Mouse (Mus musculus) heart, postnatal 14 days (tissue): ENCODE measurements around the gene Cd63. TPM values are rescaled to one million over a fixed set of nuclear protein-coding genes. Genes with fewer than 3 reads are reported as not detected.

ENCODE experiments used
- DNase-seq, 2 experiments: peaks; one replicate each; pipeline ENCODE4 v3.0.0; 2021 to 2022
- intact Hi-C: fragments of 180-260 bp; cut with DNase I; formaldehyde crosslinking; loops from one replicate; pipeline ENCODE4 v1.15.1; 2025
- total RNA-seq, 2 experiments: library from RNA; stranded (reverse); gene quantifications; 2 replicates each; pipeline ENCODE4 v1.2.3; 2021

Gene Cd63
- total RNA-seq, 2 experiments from 2014 or later: 127 to 131 TPM

GRCm38 (mm10) chr10:128960590-128961584, 60.1 kb downstream of the Cd63 start, which contains the start of gene Mettl7b:
Gene Mettl7b (minus strand): TSS chr10:128960988.
- intact Hi-C loops: no loop called here
- no peak for DNase-seq

Other genes starting within 250 kb of the Cd63 start
- gene Suox, start 226.9 kb upstream of the Cd63 start, total RNA-seq: 10 to 100 TPM; 17.3 to 17.4 TPM
- gene Rab5b, start 204.7 kb upstream of the Cd63 start, total RNA-seq: 10 to 100 TPM; 66.5 to 71.8 TPM
- gene Pmel, start 196.8 kb upstream of the Cd63 start, total RNA-seq: under 1 TPM; 0.66 to 0.93 TPM
- 10 to 100 TPM; 18.9 to 19.9 TPM for gene Cdk2, start 196.0 kb upstream of the Cd63 start, total RNA-seq
- 10 to 100 TPM; 12.4 to 15.7 TPM for gene Dgka, start 156.1 kb upstream of the Cd63 start, total RNA-seq
- 1 to 10 TPM; 8.5 to 9.0 TPM for gene Pym1, start 153.1 kb upstream of the Cd63 start, total RNA-seq
- 1 to 10 TPM; 4.5 to 5.8 TPM for gene Mmp19, start 110.1 kb upstream of the Cd63 start, total RNA-seq
- gene Dnajc14, start 96.9 kb upstream of the Cd63 start, total RNA-seq: 10 to 100 TPM; 37.9 to 38.7 TPM
- gene Tmem198b, start 96.6 kb upstream of the Cd63 start, total RNA-seq: 10 to 100 TPM in 1 of 2 experiments, 1 to 10 TPM in 1; 8.6 to 11.1 TPM
- gene Sarnp, start 83.7 kb upstream of the Cd63 start, total RNA-seq: 10 to 100 TPM; 40.9 to 44.9 TPM
- gene Ormdl2, start 79.3 kb upstream of the Cd63 start, total RNA-seq: 10 to 100 TPM in 1 of 2 experiments, 1 to 10 TPM in 1; 6.5 to 10.2 TPM
- 1 to 10 TPM; 2.8 TPM for gene Gdf11, start 9.3 kb upstream of the Cd63 start, total RNA-seq
- 1 to 10 TPM; 8.6 to 9.5 TPM for gene Rdh5, start 21.9 kb downstream of the Cd63 start, total RNA-seq
- gene Bloc1s1, start 23.0 kb downstream of the Cd63 start, total RNA-seq: 100 to 1,000 TPM; 177 to 183 TPM
- gene Itga7, start 32.8 kb downstream of the Cd63 start, total RNA-seq: 100 to 1,000 TPM; 163 to 167 TPM
- not detected for gene Mettl7b, start 60.0 kb downstream of the Cd63 start, total RNA-seq
- gene Olfr9, start 88.4 kb downstream of the Cd63 start, total RNA-seq: not detected
- gene Olfr763, start 109.8 kb downstream of the Cd63 start, total RNA-seq: not detected
- not detected for gene Olfr764-ps1, start 138.9 kb downstream of the Cd63 start, total RNA-seq
- not detected for gene Olfr765, start 149.0 kb downstream of the Cd63 start, total RNA-seq
- not detected for gene Olfr766-ps1, start 168.0 kb downstream of the Cd63 start, total RNA-seq
- not detected for gene Olfr767, start 181.9 kb downstream of the Cd63 start, total RNA-seq
- not detected for gene Olfr768, start 198.4 kb downstream of the Cd63 start, total RNA-seq
- gene Olfr769, start 216.9 kb downstream of the Cd63 start, total RNA-seq: not detected
- gene Olfr770, start 238.0 kb downstream of the Cd63 start, total RNA-seq: not detected